Mouse (Mus musculus) hindbrain, embryonic 15.5 days (tissue): ENCODE results near the gene Tbx19. TPM values are rescaled to one million over a fixed set of nuclear protein-coding genes. Genes with fewer than 3 reads are reported as not detected.

Experiments used
- ATAC-seq: fragments of 200-750 bp; cut with Nextera tagmentation; 2 replicates; pipeline ENCODE4 v1.8.0; 2017; ENCODE audit warnings: low read depth, moderate number of reproducible peaks, moderate TSS enrichment; ENCODE audit not compliant: low FRiP score
- H3K27ac ChIP-seq: fragments of 300-500 bp; sonication (generic); replicated peaks from 2 replicates; pipeline ENCODE4 v1.5.1; 2015; ENCODE audit warnings: mild to moderate bottlenecking, inconsistent platforms
- H3K27me3 ChIP-seq: fragments of 300-500 bp; sonication (generic); 2 replicates; pipeline ENCODE4 v1.6.1; 2015; ENCODE audit warnings: control low read depth, inconsistent platforms
- H3K36me3 ChIP-seq: fragments of 300-500 bp; sonication (generic); 2 replicates; pipeline ENCODE4 v1.6.1; 2015; ENCODE audit warnings: control low read depth, inconsistent platforms
- H3K4me1 ChIP-seq: fragments of 300-500 bp; sonication (generic); replicated peaks from 2 replicates; pipeline ENCODE4 v1.6.1; 2015; ENCODE audit warnings: control low read depth, inconsistent platforms
- H3K4me2 ChIP-seq: fragments of 300-500 bp; sonication (generic); 2 replicates; pipeline ENCODE4 v1.6.1; 2015; ENCODE audit warnings: moderate library complexity, mild to moderate bottlenecking, inconsistent platforms
- H3K4me3 ChIP-seq: fragments of 300-500 bp; sonication (generic); 2 replicates; pipeline ENCODE4 v1.5.1; 2015; ENCODE audit warnings: mild to moderate bottlenecking, inconsistent platforms
- H3K9ac ChIP-seq: fragments of 300-500 bp; sonication (generic); 2 replicates; pipeline ENCODE4 v1.6.1; 2015; ENCODE audit warnings: inconsistent platforms
- H3K9me3 ChIP-seq: fragments of 300-500 bp; sonication (generic); 2 replicates; pipeline ENCODE4 v1.6.1; 2016; ENCODE audit warnings: control low read depth, inconsistent platforms
- WGBS: fragments of 180-500 bp; shearing (Covaris S2); methylation state at CpG from one replicate; pipeline ENCODE4 v1.1.7; 2015; 5-methylcytosine and 5-hydroxymethylcytosine counted together
- polyA plus RNA-seq: library from polyadenylated mRNA; unstranded; fragments of >200 nt; fragmentation: Nextera tagmentation; extraction: Ambion mirVana; gene quantifications from 2 replicates; pipeline ENCODE4 v1.2.1, GENCODE M21; 2015

Tbx19 gene
- polyA plus RNA-seq: not detected in 2 replicates

DNA sequence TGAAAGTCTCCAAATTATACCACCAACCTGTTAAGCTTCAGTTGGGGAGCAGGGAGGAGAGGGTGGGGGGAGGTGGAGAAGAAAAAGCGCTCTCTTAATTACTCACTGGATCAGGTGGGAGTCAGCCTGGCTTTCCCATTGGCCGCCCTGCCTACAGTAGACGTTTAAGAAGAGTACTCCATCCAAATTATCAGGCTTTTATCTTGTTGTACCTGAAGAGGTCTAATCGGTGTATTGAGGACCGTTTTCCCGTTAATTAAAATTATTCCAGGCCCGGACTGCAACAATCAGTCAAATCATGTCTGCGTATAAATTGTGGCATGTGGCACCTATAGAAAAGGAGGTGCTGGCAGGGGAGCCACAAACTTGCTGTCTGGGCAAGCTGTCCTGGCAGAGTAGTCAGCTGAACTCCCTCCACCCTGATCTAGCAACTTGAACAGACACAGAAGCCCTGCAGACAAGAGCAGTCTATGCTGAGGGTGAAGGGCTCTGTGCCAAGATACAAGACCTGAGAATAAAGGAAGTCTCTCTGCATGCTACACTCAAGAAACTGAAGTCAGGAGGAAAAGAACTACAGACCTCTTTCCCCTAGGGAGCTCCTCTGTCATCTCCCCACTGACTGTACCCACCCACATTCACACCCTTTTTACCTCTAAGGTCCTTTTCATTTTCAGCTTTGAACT lies at the start of gene Tbx19:
Tbx19 (minus strand) TSS at position 51 of the 683 bp plus-strand sequence.
- ATAC-seq: 0 out of 2 replicates have a peak, but pooled peaks have one; percentile 23
- Histone ChIP-seq H3K4me2 (no peak within 1 kb of the TSS), H3K4me3 (no peak within 1 kb of the TSS), H3K4me1 (no peaks in the 10 kb centered on the region), H3K9ac (no peak within 1 kb of the TSS), H3K27ac (no peak within 1 kb of the TSS), H3K36me3 (no peaks in the 10 kb centered on the region), H3K9me3 (no peaks in the 10 kb centered on the region), H3K27me3 (no peaks in the 10 kb centered on the region)
- WGBS: 80% methylated on average over 8 of the region's 8 CpGs

DNA sequence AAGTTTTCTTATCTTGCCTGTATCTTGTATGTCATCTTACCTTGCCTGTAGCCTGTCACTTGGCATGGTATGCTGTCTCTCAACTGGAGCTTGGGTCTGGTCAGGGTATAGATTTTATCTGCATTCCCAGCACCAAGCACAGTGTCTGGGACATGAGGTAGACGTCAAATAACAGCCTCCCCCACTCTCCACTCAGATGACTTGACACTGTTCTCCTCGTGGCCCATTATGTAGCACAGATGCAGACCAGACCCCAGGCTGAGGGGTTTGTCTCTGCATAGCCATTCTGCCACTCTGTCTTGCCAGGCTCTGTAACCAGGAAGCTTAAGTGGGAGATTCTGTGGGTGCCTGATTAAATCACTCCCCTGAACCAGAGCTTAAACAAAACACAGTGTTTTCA lies 45.0 kb upstream of the Tbx19 start:
- no peaks in the 10 kb centered on the region for H3K9me3 ChIP-seq

DNA sequence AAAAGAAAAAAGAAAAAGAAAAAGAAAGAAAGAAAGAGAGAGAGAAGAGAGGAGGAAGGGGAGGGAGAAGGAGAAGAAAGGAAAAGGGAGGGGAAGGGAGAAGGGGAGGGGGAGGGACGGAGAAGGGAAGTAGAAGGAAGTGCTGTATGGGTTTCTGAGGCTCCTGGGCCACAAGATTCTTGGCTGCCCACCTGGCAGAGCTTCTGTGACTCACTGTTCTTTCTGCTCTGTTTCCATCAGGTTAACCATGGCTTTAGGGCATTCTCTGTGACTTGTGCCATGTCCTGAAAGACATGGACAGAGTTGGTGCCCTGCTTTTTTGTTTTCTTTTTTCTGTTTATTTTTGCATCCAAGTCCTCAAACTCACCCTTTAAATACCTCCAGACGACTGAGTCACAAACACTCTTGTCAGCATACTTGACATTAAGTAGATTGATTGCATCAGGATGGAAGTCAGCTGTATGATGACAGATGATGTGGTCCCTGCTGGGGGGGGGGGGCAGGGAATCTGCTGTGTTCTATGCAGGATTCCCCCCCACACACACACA lies 43.0 kb upstream of the Tbx19 start:
- no peaks in the 10 kb centered on the region for H3K36me3 ChIP-seq
- H3K27me3 ChIP-seq: no peaks in the 10 kb centered on the region
- H3K4me3 ChIP-seq: no peak overlapping the region
- no peak overlapping the region for H3K27ac ChIP-seq
- no peaks in the 10 kb centered on the region for H3K9me3 ChIP-seq
- H3K9ac ChIP-seq: no peak overlapping the region
- H3K4me2 ChIP-seq: no peak overlapping the region
- ATAC-seq: no peak
- 34% methylated on average over 2 of the region's 2 CpGs for WGBS
- H3K4me1 ChIP-seq: no peaks in the 10 kb centered on the region

More for the DNA sequence above, 45.0 kb upstream of the Tbx19 start:
- Histone ChIP-seq H3K4me1 (no peaks in the 10 kb centered on the region), H3K27me3 (no peaks in the 10 kb centered on the region), H3K9ac (no peak overlapping the region), H3K27ac (no peak overlapping the region), H3K4me3 (no peak overlapping the region), H3K36me3 (no peaks in the 10 kb centered on the region), H3K4me2 (no peak overlapping the region)
- no peak for ATAC-seq
- WGBS: 49% methylated on average over 2 of the region's 2 CpGs

DNA sequence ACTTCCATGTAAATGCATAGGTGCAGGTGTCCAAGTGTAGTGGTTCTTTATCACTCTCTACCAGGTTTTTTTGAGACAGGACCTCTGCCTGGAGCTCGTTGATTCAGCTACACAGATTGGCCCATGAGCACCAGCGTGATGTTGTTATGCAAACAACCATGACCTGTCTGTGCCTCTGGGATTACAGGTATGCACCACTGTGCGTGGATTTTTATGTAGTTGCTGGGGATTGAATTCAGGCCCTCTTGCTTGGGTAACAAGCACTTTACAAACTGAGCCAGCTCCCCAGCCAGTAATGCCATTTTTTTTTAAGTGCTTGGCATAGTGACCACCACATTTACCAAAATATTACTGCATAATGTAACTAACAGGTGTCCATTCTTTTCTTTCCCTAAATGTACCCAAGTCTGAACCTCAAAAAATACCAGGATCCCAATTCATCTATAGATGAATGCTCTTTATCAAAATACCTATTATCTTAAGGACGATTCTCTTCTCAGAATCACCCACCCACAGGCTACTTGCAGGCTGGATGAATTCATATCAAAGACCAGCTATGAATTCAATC lies 41.0 kb upstream of the Tbx19 start:
- H3K27ac ChIP-seq: no peak overlapping the region

DNA sequence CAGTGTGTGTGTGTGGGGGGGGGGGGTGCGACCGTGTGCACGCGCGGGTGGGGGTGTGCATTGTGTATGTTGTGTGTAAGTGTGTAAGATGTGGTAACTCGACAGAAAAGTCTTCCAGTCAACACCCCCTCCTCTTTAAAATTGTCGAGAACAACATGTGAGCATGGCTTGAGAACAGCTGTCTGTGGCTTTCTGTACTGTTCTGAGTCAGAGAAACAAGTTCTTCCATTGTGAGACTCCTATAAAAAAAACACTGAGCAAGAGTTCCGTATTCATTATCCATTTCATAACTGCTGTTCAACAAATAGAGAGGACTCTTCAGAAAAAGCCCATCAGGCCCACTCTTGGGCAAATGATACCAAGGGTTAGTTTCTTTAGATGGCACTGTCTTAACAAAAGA lies 40.2 kb upstream of the Tbx19 start:
- no peaks in the 10 kb centered on the region for H3K9me3 ChIP-seq
- no peaks in the 10 kb centered on the region for H3K27me3 ChIP-seq
- H3K4me1 ChIP-seq: no peaks in the 10 kb centered on the region
- H3K36me3 ChIP-seq: no peaks in the 10 kb centered on the region
- ATAC-seq: no peak
- H3K4me2 ChIP-seq: no peak overlapping the region
- H3K9ac ChIP-seq: no peak overlapping the region
- H3K4me3 ChIP-seq: no peak overlapping the region
- H3K27ac ChIP-seq: no peak overlapping the region
- WGBS: 86% methylated on average over 8 of the region's 8 CpGs

More for the DNA sequence above, 41.0 kb upstream of the Tbx19 start:
- Histone ChIP-seq H3K27me3 (no peaks in the 10 kb centered on the region), H3K9ac (no peak overlapping the region), H3K36me3 (no peaks in the 10 kb centered on the region), H3K4me3 (no peak overlapping the region), H3K9me3 (no peaks in the 10 kb centered on the region), H3K4me1 (no peaks in the 10 kb centered on the region), H3K4me2 (no peak overlapping the region)
- 85% methylated on average over 4 of the region's 4 CpGs for WGBS
- no peak for ATAC-seq

DNA sequence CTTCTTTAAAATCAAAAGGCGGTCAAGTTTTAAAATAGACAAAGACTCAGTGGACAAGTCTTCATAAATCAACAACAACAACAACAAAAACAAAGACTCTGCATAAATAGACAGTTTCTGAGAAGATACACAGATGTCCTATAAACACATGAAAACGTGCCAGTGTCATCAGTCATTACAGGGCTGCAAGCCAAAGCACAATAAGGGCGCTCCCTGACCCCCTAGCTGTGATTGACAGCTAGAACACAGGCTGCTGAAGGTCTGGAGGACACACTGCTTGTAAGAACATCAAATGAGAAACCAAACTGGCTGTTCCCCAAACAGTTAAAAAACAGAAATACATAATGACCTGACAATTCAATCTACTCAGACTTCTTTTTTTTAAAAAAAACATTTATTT lies 39.1 kb upstream of the Tbx19 start:
- Histone ChIP-seq H3K9me3 (no peaks in the 10 kb centered on the region), H3K4me3 (no peak overlapping the region), H3K4me1 (peaks cover 7% of the 10 kb centered on the region), H3K9ac (no peak overlapping the region), H3K4me2 (no peak overlapping the region), H3K27ac (no peak overlapping the region), H3K27me3 (peaks cover 8% of the 10 kb centered on the region; the same call in 1 of the 2 replicates), H3K36me3 (no peaks in the 10 kb centered on the region)
- ATAC-seq: no peak
- 63% methylated on average over 3 of the region's 3 CpGs for WGBS

DNA sequence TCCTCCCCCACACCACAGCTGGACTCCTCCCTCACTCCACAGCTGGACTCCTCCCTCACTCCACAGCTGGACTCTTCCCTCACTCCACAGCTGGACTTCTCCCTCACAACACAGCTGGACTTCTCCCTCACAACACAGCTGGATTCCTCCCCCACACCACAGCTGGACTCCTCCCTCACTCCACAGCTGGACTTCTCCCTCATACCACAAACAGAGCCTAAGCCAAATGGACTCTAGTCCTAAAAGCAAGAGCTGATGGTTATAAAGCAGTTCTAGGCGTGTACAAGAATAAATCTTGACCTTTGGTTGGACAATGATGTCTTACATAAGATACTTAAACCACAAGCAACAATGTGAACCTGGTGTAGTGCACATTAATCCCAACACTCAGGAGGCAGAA lies 38.4 kb upstream of the Tbx19 start:
- H3K9ac ChIP-seq: no peak overlapping the region
- ATAC-seq: no peak

DNA sequence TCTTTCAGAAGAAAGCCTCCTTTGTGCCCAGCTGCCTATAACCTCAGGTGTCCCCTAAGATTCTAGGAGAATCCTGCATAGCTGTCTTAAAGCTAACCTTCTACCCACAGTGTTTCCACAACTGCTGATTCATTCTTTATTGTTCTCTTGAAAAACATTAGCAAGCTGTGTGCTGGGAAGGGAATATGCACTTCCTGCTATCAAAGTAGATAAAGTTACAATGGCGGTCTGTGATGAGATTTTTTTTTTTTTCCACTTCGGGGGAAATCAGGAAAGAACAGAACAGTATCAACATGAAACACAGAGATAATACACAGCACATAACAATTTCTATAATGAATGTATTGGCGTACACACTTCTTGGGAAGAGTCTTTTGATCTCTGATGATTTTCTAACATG lies 37.3 kb upstream of the Tbx19 start:
- Histone ChIP-seq H3K9me3 (no peaks in the 10 kb centered on the region), H3K4me2 (no peak overlapping the region), H3K27me3 (peaks cover 8% of the 10 kb centered on the region; the same call in 1 of the 2 replicates), H3K36me3 (no peaks in the 10 kb centered on the region), H3K27ac (no peak overlapping the region), H3K4me3 (no peak overlapping the region), H3K9ac (no peak overlapping the region), H3K4me1 (peaks cover 12% of the 10 kb centered on the region)
- 76% methylated on average over 3 of the region's 3 CpGs for WGBS
- no peak for ATAC-seq

More for the DNA sequence above, 38.4 kb upstream of the Tbx19 start:
- Histone ChIP-seq H3K4me2 (no peak overlapping the region), H3K4me1 (peaks cover 9% of the 10 kb centered on the region), H3K27me3 (peaks cover 8% of the 10 kb centered on the region; the same call in 1 of the 2 replicates), H3K9me3 (no peaks in the 10 kb centered on the region), H3K27ac (no peak overlapping the region), H3K36me3 (no peaks in the 10 kb centered on the region), H3K4me3 (no peak overlapping the region)
- WGBS: 75% methylated on average over 1 of the region's 1 CpGs

DNA sequence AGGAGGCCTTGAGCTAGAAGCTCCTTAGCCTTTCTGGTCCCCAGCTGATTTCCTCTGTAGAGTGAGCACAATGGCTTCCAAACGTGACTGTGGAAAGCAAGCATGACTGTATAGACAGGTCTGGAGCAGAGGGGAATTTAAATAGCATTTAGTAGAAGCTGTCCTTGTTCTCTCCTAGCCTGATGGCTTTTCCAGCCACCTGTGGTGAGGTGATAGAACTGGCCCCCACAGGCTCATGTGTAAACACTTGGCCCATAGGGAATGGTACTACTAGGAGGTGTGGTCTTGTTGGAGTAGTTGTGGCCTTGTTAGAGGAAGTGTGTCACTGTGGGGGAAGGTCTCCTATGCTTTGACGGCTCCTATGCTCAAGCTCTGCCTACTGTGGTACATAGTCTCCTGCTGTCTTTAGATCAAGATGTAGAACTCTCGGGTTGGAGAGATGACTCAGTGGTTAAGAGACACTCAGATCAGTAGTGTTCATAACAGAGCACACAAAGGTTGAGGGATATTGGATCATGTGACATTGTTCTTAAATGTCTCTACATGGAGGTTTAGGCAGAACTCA lies 34.9 kb upstream of the Tbx19 start:
- Histone ChIP-seq H3K36me3 (no peaks in the 10 kb centered on the region), H3K27ac (no peak overlapping the region), H3K9ac (no peak overlapping the region), H3K4me3 (no peak overlapping the region), H3K9me3 (no peaks in the 10 kb centered on the region), H3K4me2 (no peak overlapping the region), H3K4me1 (peaks cover 12% of the 10 kb centered on the region), H3K27me3 (peaks cover 8% of the 10 kb centered on the region; the same call in 1 of the 2 replicates)
- 78% methylated on average over 3 of the region's 3 CpGs for WGBS
- ATAC-seq: no peak

DNA sequence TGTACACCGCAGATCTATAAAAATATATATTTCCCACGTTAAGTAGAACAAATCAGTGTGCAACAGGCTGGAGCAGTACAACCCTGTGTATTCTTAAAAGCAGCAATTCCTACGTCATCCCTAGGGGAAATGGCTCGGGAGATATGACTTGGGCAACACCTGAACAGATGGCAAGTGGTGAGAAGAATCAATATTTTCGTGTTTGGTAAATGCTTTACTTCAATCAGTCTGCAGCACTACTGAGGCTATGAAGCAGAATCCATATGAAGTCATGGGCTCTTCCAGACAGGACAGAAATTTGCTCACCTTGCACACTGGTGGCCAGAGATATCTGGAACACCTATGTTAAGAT lies 34.1 kb upstream of the Tbx19 start:
- Histone ChIP-seq H3K9ac (peak overlapping the region; percentile 45), H3K4me1 (peaks cover 12% of the 10 kb centered on the region), H3K9me3 (no peaks in the 10 kb centered on the region), H3K27ac (no peak overlapping the region), H3K36me3 (no peaks in the 10 kb centered on the region), H3K27me3 (peaks cover 8% of the 10 kb centered on the region; the same call in 1 of the 2 replicates), H3K4me3 (peak overlapping the region; percentile 67), H3K4me2 (peak overlapping the region; percentile 93)
- 11% methylated on average over 5 of the region's 5 CpGs for WGBS
- peak; percentile 60; the same call in 1 of the 2 replicates for ATAC-seq

DNA sequence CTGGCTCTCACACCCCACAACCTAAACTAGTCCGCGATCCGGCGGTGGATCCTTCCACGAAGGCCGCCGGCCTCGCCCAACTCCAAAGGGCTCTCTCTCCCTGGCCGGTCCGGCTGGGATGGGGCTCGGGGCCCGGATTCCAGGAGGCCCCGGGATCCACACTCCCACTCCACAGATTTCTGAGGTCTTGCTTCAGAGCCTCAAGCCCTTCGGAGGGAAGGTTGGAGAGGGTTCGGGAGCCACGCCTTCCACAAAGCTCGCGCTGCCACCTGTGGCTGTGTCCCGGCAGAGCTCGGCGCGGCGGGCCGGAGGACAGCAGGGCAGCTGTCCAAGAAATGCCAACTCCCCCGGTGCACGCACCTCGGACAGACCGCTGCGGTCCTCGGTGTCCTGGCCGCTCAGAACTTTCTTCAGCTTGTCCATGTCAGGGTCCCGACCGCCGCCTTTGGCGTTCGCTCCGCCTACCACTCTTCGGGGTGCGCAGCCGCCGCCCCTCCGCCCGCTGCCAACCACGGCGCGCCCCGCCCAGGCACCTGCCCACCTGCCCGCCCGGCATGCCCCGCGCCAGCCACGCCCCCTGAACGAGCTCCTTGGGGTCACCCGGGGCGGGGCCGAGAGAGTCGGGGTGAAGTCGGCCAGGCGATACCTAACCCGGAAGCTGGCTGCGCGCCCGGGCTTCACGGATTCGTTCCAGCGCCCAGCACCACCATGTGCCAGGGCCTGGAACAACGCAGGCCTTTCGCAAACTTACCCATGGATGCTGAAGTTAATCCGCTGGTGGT lies 33.5 kb upstream of the Tbx19 start, which contains the start of gene Sft2d2:
Sft2d2 (minus strand) TSS at position 559 of the 782 bp plus-strand sequence.
- WGBS: under 1% methylated on average over 63 of the region's 69 CpGs
- H3K27ac ChIP-seq: peak within 1 kb of the TSS; percentile 27; the same call in 1 of the 2 replicates

More for the DNA sequence above, 33.5 kb upstream of the Tbx19 start, which contains the start of gene Sft2d2:
- Histone ChIP-seq H3K4me1 (peaks cover 12% of the 10 kb centered on the region), H3K9me3 (no peaks in the 10 kb centered on the region), H3K27me3 (peaks cover 8% of the 10 kb centered on the region; the same call in 1 of the 2 replicates), H3K9ac (peak within 1 kb of the TSS; percentile 45), H3K4me3 (peak within 1 kb of the TSS; percentile 67), H3K4me2 (peak within 1 kb of the TSS; percentile 93), H3K36me3 (no peaks in the 10 kb centered on the region)
- peak; percentile 88 for ATAC-seq
